Mouse (Mus musculus): Measurements from ENCODE around the gene Npc1l1. TPM values are rescaled to one million over a fixed set of nuclear protein-coding genes. Genes with fewer than 3 reads are reported as not detected.

The Npc1l1 gene
- polyA plus RNA-seq, 1 experiment from 2014 or later, result not detected

GRCm38 (mm10) chr11:6163706-6164105 is 66.2 kb downstream of the Npc1l1 start:
- no peak for ATAC-seq (replicated peaks; ENCODE audit: insufficient number of reproducible peaks, low FRiP score, low TSS enrichment)
- Histone ChIP-seq H3K27ac (ENCODE audit: low read depth, low read length) (no peak overlapping the region), H3K4me2 (no peak overlapping the region), H3K36me3 (ENCODE audit: control insufficient read depth, insufficient read depth, low read length) (no peaks in the 10 kb centered on the region), H3K4me1 (ENCODE audit: control insufficient read depth, insufficient read depth, low read length) (peaks cover 10% of the 10 kb centered on the region), H3K9me3 (replicated peaks; ENCODE audit: control insufficient read depth, low read length) (no peaks in the 10 kb centered on the region), H3K27me3 (ENCODE audit: control insufficient read depth, insufficient read depth, low read length) (no peaks in the 10 kb centered on the region), H3K9ac (ENCODE audit: low read depth, low read length) (no peak overlapping the region), H3K4me3 (ENCODE audit: low read depth, low read length) (no peak overlapping the region)
- WGBS (ENCODE audit: insufficient replicate concordance), result 86% methylated on average over 12 of the region's 12 CpGs

- Histone ChIP-seq H3K4me3 (ENCODE audit: low read depth, low read length) (no peak overlapping the region), H3K4me1 (ENCODE audit: control insufficient read depth, insufficient read depth, low read length) (peaks cover 10% of the 10 kb centered on the region), H3K9ac (ENCODE audit: low read depth, low read length) (no peak overlapping the region), H3K27ac (ENCODE audit: low read depth, low read length) (0 out of 2 replicates have a peak overlapping the region, but pooled peaks have one; percentile 29), H3K4me2 (no peak overlapping the region), H3K9me3 (replicated peaks; ENCODE audit: control insufficient read depth, low read length) (no peaks in the 10 kb centered on the region), H3K27me3 (ENCODE audit: control insufficient read depth, insufficient read depth, low read length) (no peaks in the 10 kb centered on the region), H3K36me3 (ENCODE audit: control insufficient read depth, insufficient read depth, low read length) (no peaks in the 10 kb centered on the region)
- WGBS (ENCODE audit: insufficient replicate concordance), result 81% methylated on average over 3 of the region's 3 CpGs
- no peak for ATAC-seq (replicated peaks; ENCODE audit: insufficient number of reproducible peaks, low FRiP score, low TSS enrichment)
Measured at GRCm38 (mm10) chr11:6163062-6163461, 66.9 kb downstream of the Npc1l1 start.

GRCm38 (mm10) chr11:6161549-6161948 is 68.4 kb downstream of the Npc1l1 start:
- H3K4me2 ChIP-seq, result no peak overlapping the region
- no peak overlapping the region for H3K4me3 ChIP-seq (ENCODE audit: low read depth, low read length)
- H3K27me3 ChIP-seq (ENCODE audit: control insufficient read depth, insufficient read depth, low read length), result no peaks in the 10 kb centered on the region
- no peaks in the 10 kb centered on the region for H3K36me3 ChIP-seq (ENCODE audit: control insufficient read depth, insufficient read depth, low read length)
- ATAC-seq (replicated peaks; ENCODE audit: insufficient number of reproducible peaks, low FRiP score, low TSS enrichment), result no peak
- no peaks in the 10 kb centered on the region for H3K9me3 ChIP-seq (replicated peaks; ENCODE audit: control insufficient read depth, low read length)
- H3K9ac ChIP-seq (ENCODE audit: low read depth, low read length), result no peak overlapping the region
- H3K4me1 ChIP-seq (ENCODE audit: control insufficient read depth, insufficient read depth, low read length), result peaks cover 15% of the 10 kb centered on the region
- no peak overlapping the region for H3K27ac ChIP-seq (ENCODE audit: low read depth, low read length)

Other genes with a start within 250 kb of the Npc1l1 start
- 2.4 and 2.7 TPM in 2 replicates for gene Camk2b, start 163.8 kb downstream of the Npc1l1 start, polyA plus RNA-seq (2014; fragmentation: Nextera tagmentation; extraction: Ambion mirVana)
- 0.28 and 0.84 TPM in 2 replicates for gene A730071L15Rik, start 30.1 kb downstream of the Npc1l1 start, polyA plus RNA-seq (2014; fragmentation: Nextera tagmentation; extraction: Ambion mirVana)
- gene Nudcd3, start 29.7 kb downstream of the Npc1l1 start, polyA plus RNA-seq (2014; fragmentation: Nextera tagmentation; extraction: Ambion mirVana), result 28.8 and 33.7 TPM in 2 replicates
- 69.5 and 71.7 TPM in 2 replicates for gene Ddx56, start 37.6 kb upstream of the Npc1l1 start, polyA plus RNA-seq (2014; fragmentation: Nextera tagmentation; extraction: Ambion mirVana)
- gene Tmed4, start 44.7 kb upstream of the Npc1l1 start, polyA plus RNA-seq (2014; fragmentation: Nextera tagmentation; extraction: Ambion mirVana), result 92.0 and 94.3 TPM in 2 replicates
- 201 and 244 TPM in 2 replicates for gene Ogdh, start 61.5 kb upstream of the Npc1l1 start, polyA plus RNA-seq (2014; fragmentation: Nextera tagmentation; extraction: Ambion mirVana)
- 6.8 and 7.9 TPM in 2 replicates for gene Zmiz2, start 158.9 kb upstream of the Npc1l1 start, polyA plus RNA-seq (2014; fragmentation: Nextera tagmentation; extraction: Ambion mirVana)
- gene Ppia, start 185.3 kb upstream of the Npc1l1 start, polyA plus RNA-seq (2014; fragmentation: Nextera tagmentation; extraction: Ambion mirVana), result 4,475 and 4,598 TPM in 2 replicates
- 353 and 356 TPM in 2 replicates for gene H2afv, start 214.3 kb upstream of the Npc1l1 start, polyA plus RNA-seq (2014; fragmentation: Nextera tagmentation; extraction: Ambion mirVana)
- 22.3 and 25.5 TPM in 2 replicates for gene Purb, start 245.8 kb upstream of the Npc1l1 start, polyA plus RNA-seq (2014; fragmentation: Nextera tagmentation; extraction: Ambion mirVana)

Data from heart, embryonic 11.5 days (tissue).